ENCODE assay signal across 20 mouse cellular contexts in the genomic region with DNA sequence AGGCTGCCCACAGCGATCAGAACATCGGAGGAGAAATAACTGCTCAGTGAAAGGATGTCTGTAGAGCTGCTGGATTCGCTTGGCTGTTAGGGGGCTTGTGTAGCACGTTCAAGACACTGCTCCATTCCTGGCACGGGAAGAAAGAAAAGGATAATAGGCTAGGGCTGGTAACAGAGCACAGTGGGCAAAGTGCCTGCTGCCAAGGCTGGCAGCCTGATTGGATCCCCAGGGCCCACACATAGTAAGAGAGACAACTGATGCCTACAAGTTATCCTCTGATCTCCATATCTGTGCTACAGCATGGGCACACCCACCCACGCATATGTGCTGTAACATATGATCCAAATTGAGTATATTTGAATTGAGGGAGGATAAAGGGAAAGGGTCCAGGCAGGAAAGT. TPM values are rescaled to one million over a fixed set of nuclear protein-coding genes. Genes with fewer than 3 reads are reported as not detected.
DNase-seq lines count a peak whose midpoint lies in the region; ATAC-seq and TF ChIP-seq lines count a peak whose summit lies in the region.
"Had no signal": no experiment of that assay in that cellular context is flagged by ENCODE, and none has a peak within 500 bp of the region (broad histone marks: within the 10 kb centered on the region; RNA-seq: fewer than 3 reads in every experiment).

No protein-coding gene starts in this region.

- no peak overlapping the region for H3K9ac ChIP-seq in forebrain, embryonic 13.5 days
- no peak overlapping the region for H3K9ac ChIP-seq in kidney, embryonic 16.5 days (replicated peaks; ENCODE audit: low read length)
- H3K9ac ChIP-seq: embryonic facial prominence, embryonic 13.5 days; limb, embryonic 15.5 days; liver, postnatal 0 days had no signal

- peak; percentile 64 for ATAC-seq in forebrain, embryonic 13.5 days
- no peak for ATAC-seq in kidney, embryonic 16.5 days (ENCODE audit: low FRiP score, low TSS enrichment)
- ATAC-seq in megakaryocyte progenitor cell, adult 5-6 weeks (replicated peaks; ENCODE audit: poor library complexity) = no peak
- ATAC-seq: liver, postnatal 0 days had no signal

- H3K4me3 ChIP-seq in forebrain, embryonic 13.5 days = no peak overlapping the region
- H3K4me3 ChIP-seq in forebrain, embryonic 10.5 days = no peak overlapping the region
- no peak overlapping the region for H3K4me3 ChIP-seq in layer of hippocampus, adult 2 months
- H3K4me3 ChIP-seq in kidney, embryonic 16.5 days (ENCODE audit: low read length) = no peak overlapping the region
- H3K4me3 ChIP-seq: embryonic facial prominence, embryonic 13.5 days; limb, embryonic 15.5 days had no signal

- no peak for TF ChIP-seq CTCF in layer of hippocampus, adult 2 months (conservative IDR thresholded peaks at IDR 0.05)

- no peaks in the 10 kb centered on the region for H3K27me3 ChIP-seq in forebrain, embryonic 13.5 days
- no peaks in the 10 kb centered on the region for H3K27me3 ChIP-seq in forebrain, embryonic 10.5 days (ENCODE audit: poor library complexity, severe bottlenecking)
- H3K27me3 ChIP-seq in kidney, embryonic 16.5 days (ENCODE audit: insufficient read depth, low read length) = no peaks in the 10 kb centered on the region
- H3K27me3 ChIP-seq: embryonic facial prominence, embryonic 13.5 days; limb, embryonic 15.5 days; Patski had no signal

- H3K36me3 ChIP-seq in forebrain, embryonic 13.5 days (ENCODE audit: poor library complexity, severe bottlenecking) = peaks cover 47% of the 10 kb centered on the region
- peaks cover 60% of the 10 kb centered on the region for H3K36me3 ChIP-seq in forebrain, embryonic 10.5 days (replicated peaks)
- H3K36me3 ChIP-seq in kidney, embryonic 16.5 days (ENCODE audit: insufficient read depth, low read length) = peaks cover 17% of the 10 kb centered on the region; the same call in 1 of the 2 replicates

- DNase-seq in forebrain, embryonic 10.5 days (ENCODE audit: extremely low spot score, low spot score) = no peak
- DNase-seq in layer of hippocampus, adult 2 months (ENCODE audit: low spot score in 2 of 2) = peak in 1 of 2 experiments; percentile 50
- DNase-seq in layer of hippocampus, postnatal 25 days (ENCODE audit: extremely low spot score in 1 of 2, low spot score in 1 of 2) = no peak
- peak; percentile 17 for DNase-seq in MN1 (ENCODE audit: low spot score)
- peak; percentile 49 to 52 for DNase-seq in layer of hippocampus, postnatal 10 days (ENCODE audit: low spot score in 2 of 2)
- DNase-seq: adrenal gland, postnatal 36 days; gastrocnemius, postnatal 14 days; heart, postnatal 10 days; kidney, adult 8-10 months; kidney, postnatal 4 days; liver, postnatal 0 days; lung, postnatal 4 days; retina, postnatal 1 day; thymus, postnatal 25 days had no signal

- H3K4me2 ChIP-seq in forebrain, embryonic 13.5 days = no peak overlapping the region
- no peak overlapping the region for H3K4me2 ChIP-seq in kidney, embryonic 16.5 days (replicated peaks; ENCODE audit: low read depth, low read length)
- H3K4me2 ChIP-seq: embryonic facial prominence, embryonic 13.5 days; limb, embryonic 15.5 days had no signal

- H3K9me3 ChIP-seq in forebrain, embryonic 13.5 days (replicated peaks) = no peaks in the 10 kb centered on the region
- no peaks in the 10 kb centered on the region for H3K9me3 ChIP-seq in forebrain, embryonic 10.5 days
- H3K9me3 ChIP-seq in kidney, embryonic 16.5 days (ENCODE audit: low read length) = no peaks in the 10 kb centered on the region
- H3K9me3 ChIP-seq: embryonic facial prominence, embryonic 13.5 days; limb, embryonic 15.5 days had no signal

- 77% methylated on average over 6 of the region's 6 CpGs for WGBS in forebrain, embryonic 13.5 days
- WGBS in forebrain, embryonic 10.5 days = 94% methylated on average over 6 of the region's 6 CpGs
- over 99% methylated on average over 6 of the region's 6 CpGs for WGBS in kidney, embryonic 16.5 days

- no peak overlapping the region; the same call in 1 of the 2 replicates for H3K27ac ChIP-seq in forebrain, embryonic 13.5 days
- H3K27ac ChIP-seq in forebrain, embryonic 10.5 days = no peak overlapping the region
- peak overlapping the region; percentile 36; the same call in 1 of the 2 replicates for H3K27ac ChIP-seq in layer of hippocampus, adult 2 months
- H3K27ac ChIP-seq in kidney, embryonic 16.5 days (ENCODE audit: low read length) = no peak overlapping the region
- H3K27ac ChIP-seq: embryonic facial prominence, embryonic 13.5 days; limb, embryonic 15.5 days had no signal

- no peaks in the 10 kb centered on the region for H3K4me1 ChIP-seq in forebrain, embryonic 13.5 days
- H3K4me1 ChIP-seq in forebrain, embryonic 10.5 days = no peaks in the 10 kb centered on the region
- no peaks in the 10 kb centered on the region for H3K4me1 ChIP-seq in kidney, embryonic 16.5 days (ENCODE audit: insufficient read depth, low read length)
- H3K4me1 ChIP-seq: embryonic facial prominence, embryonic 13.5 days; limb, embryonic 15.5 days had no signal

RNA-seq across cellular contexts. Expression of gene Asxl2, which starts 20.1 kb away (rescaled TPM):
- 17.0 and 18.1 TPM in 2 replicates for polyA plus RNA-seq in forebrain, embryonic 13.5 days (2015; fragmentation: Nextera tagmentation; extraction: Ambion mirVana)
- 16.4 and 17.7 TPM in 2 replicates for polyA plus RNA-seq in forebrain, embryonic 10.5 days (2016; fragmentation: Nextera tagmentation; extraction: Ambion mirVana)
- total RNA-seq in layer of hippocampus, adult 2 months (2021) = 10 to 100 TPM; 32.6 to 34.3 TPM
- 10 to 100 TPM; 26.2 to 27.9 TPM for total RNA-seq in layer of hippocampus, postnatal 25 days (2021)
- 10 to 100 TPM; 27.0 to 27.8 TPM for total RNA-seq in layer of hippocampus, postnatal 10 days (2021)
- 15.0 and 20.7 TPM in 2 replicates for polyA plus RNA-seq in kidney, embryonic 16.5 days (2015; fragmentation: Nextera tagmentation; extraction: Ambion mirVana)
- total RNA-seq in megakaryocyte progenitor cell, adult 5-6 weeks (2015) = 38.7 and 50.0 TPM in 2 replicates
- 31.4 and 34.8 TPM in 2 replicates for total RNA-seq in megakaryocyte progenitor cell, adult 5-6 weeks (2017)

RNA-seq across cellular contexts. Expression of gene Kif3c, which starts 41.7 kb away (rescaled TPM):
- 64.2 and 70.4 TPM in 2 replicates for polyA plus RNA-seq in forebrain, embryonic 13.5 days (2015; fragmentation: Nextera tagmentation; extraction: Ambion mirVana)
- 15.0 and 15.1 TPM in 2 replicates for polyA plus RNA-seq in forebrain, embryonic 10.5 days (2016; fragmentation: Nextera tagmentation; extraction: Ambion mirVana)
- total RNA-seq in layer of hippocampus, adult 2 months (2021) = 100 to 1,000 TPM; 167 to 169 TPM
- 100 to 1,000 TPM; 174 to 177 TPM for total RNA-seq in layer of hippocampus, postnatal 25 days (2021)
- 100 to 1,000 TPM; 195 to 196 TPM for total RNA-seq in layer of hippocampus, postnatal 10 days (2021)
- polyA plus RNA-seq in kidney, embryonic 16.5 days (2015; fragmentation: Nextera tagmentation; extraction: Ambion mirVana) = 12.3 and 13.6 TPM in 2 replicates
- total RNA-seq in megakaryocyte progenitor cell, adult 5-6 weeks (2015) = 2.0 and 2.2 TPM in 2 replicates
- 1.4 and 1.6 TPM in 2 replicates for total RNA-seq in megakaryocyte progenitor cell, adult 5-6 weeks (2017)

Comparison
In these comparisons a context has a peak if more than half of its experiments do, and no peak if none do; other contexts are left out.
1. DNase-seq: peak in MN1 (single experiment) and layer of hippocampus, postnatal 10 days (2 of 2); none in forebrain, embryonic 10.5 days (single experiment) and layer of hippocampus, postnatal 25 days (0 of 2).
2. RNA of gene Kif3c, which starts 41.7 kb away (total RNA-seq): 195 to 196 TPM in layer of hippocampus, postnatal 10 days, 174 to 177 TPM in layer of hippocampus, postnatal 25 days and 167 to 169 TPM in layer of hippocampus, adult 2 months; 1.4 to 2.2 TPM in megakaryocyte progenitor cell, adult 5-6 weeks; every median in the first group is over 10 times any median in the second.